Mouse (Mus musculus) testis, postnatal 14 days (tissue): Measurements from ENCODE around the gene Dcaf5.
"Not testable (repeated sequence)": the region's sequence is repeated elsewhere in the genome, so short reads cannot be mapped to it uniquely, and the experiment has no call there.

Experiments used
- DNase-seq: peaks from one replicate; pipeline ENCODE4 v3.0.0; 2021; ENCODE audit warnings: low spot score

The Dcaf5 gene

DNA sequence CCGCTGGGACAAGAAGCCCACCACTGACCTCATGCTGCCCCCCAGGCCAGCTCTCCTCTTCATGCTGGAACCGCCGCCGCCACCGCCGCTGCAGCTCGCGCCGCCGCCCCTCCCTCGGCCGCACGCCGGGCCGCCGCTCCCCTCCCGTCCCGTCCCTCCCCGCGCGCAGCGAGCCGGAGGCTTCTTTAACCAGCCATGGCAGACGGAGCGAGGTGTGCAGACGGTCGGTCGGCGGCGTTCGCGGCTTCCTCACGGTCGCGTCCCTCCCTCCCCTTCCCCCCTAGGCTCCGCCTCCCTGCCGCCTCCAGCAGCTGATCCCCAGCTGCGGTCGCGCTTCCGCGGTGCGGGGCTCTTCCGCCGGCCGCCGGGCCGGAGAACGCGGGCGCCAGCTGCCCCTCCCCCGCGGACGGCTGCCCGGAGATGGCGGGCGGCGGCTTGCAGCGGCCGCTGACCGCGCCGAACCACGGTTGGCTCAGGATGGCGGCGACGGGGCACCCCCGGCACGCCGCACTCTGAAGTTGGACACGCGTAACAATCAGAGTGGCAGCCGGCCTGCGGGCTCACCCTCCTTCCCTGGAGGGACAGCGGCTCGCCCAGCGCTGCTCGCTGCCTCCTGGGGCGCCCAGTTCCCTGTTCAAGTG lies at the start of gene Dcaf5:
TSS of gene Dcaf5 (minus strand) at position 266 of the 641 bp plus-strand sequence.
- peak; percentile 77 for DNase-seq

DNA sequence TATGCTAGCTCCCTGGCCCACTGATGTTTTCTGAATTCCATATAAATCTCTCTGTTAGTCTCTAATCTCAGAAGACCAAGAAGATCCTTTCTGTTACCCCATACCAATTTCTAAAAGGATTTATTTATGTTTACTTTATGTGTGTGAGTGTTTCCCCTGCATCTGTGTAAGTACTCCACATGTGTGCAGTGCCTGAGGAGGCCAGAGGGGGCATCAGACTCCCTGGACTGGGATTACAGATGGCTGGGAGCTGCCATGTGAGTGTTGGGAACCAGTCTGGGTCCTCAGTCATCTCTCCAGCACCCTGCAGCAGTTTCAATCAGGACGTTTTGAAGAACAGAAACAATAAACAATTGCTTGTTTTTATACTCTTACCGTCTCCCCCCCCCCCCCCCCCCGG lies 47.0 kb upstream of the Dcaf5 start:
- DNase-seq: no peak

DNA sequence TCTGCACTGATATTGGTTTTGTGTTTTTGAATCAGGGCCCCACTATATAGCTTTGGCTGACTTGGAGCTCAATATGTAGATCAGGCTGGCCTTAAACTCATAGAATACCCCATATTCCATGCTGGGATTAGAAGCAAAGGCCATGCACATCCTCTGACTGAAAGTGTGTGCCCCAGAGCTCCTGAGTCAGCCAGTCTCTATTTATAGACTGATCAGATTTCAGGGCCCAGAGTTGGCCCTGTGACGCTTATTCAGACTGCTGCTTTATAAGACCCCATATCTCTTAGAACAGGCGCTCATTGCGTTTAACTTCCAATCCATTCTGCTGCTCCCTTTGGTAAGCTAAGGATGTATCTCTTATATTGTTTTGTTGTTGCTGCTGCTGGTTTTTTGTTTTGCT lies 43.6 kb upstream of the Dcaf5 start:
- no peak for DNase-seq

DNA sequence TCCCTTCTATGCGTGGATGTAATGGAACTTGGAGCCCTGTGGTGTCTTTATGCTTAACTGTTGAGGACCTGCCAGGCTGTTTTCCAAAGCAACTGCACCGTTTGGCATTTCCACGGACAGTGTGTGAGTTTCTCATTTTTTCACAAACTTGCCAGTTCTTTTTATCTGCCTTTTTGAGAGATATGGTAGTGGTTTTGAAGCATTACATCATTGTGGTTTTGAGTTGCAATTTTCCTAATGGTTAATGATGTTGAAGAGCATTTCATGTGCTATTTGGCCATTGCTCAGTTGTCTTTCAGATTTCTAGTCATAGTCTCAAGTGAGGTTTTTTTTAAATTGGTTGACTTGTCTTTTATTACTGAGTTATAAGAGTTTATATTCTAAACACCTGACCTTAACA lies 37.3 kb upstream of the Dcaf5 start:
- DNase-seq: no peak

DNA sequence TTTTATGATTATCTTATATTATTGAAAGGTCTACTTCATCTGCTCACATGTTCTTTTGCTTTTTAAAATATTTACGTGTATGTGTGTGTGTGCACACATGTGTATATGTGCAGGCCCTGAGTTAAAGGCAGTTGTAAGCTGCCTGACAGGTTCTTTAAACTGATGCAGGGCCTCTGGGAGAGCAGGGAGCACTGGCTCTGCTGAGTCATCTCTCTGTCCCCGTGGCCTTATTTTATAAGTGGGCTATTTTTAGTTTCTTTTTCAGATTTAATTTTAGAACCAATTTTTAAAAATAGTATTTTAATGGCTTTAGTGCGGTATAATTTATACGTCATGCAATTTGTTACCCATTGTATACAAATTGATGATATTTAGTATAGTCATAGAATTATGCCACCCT lies 35.5 kb upstream of the Dcaf5 start:
- DNase-seq: no peak

DNA sequence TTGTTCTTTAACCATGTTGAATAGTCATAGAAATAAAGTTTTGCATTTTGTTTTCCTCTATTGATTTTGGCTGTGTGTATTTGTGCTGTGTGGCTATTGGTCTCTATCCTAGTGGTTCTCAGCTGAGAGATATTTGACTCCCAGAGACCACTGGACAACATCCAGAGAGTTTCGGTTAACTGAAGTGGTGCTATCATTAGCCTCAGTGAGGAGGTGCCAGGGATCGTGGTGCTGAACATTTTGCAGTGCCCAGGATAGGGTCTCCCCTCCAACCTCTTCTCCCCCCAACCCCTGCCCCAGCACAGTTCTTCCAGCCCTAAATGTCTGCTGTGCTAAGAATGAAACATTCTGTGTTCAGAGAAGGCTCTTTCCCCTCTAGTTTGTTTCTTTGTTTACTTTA lies 33.8 kb upstream of the Dcaf5 start:
- DNase-seq: no peak

DNA sequence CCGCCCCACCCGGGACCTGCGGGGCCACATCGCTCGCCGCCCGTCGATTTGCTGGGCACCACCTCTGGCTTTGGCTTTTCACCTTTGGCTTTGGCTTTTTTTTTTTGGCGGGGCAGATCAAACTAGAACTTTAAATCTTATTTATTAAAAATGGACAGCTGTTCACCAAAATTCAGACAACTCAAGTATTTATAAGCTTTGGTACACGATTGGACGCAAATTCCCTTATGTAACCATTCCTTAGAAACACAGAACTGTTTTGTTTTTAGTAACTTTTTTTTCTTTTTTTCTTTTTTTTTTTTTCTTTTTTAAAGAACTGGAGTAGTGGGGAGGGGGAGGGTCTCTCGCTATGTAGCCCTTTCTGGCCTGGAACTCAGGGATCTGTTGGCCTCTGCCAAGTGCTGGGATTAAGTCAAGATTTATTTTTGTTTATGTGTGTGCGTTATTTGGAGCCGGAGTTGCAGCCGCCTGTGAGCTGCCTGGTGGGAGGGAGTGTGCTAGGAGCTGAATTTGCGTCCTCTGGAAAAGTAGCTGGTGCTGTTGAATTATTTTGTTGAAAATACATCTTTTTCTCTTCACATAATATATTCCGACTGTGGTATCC lies 27.4 kb upstream of the Dcaf5 start:
- no peak for DNase-seq

DNA sequence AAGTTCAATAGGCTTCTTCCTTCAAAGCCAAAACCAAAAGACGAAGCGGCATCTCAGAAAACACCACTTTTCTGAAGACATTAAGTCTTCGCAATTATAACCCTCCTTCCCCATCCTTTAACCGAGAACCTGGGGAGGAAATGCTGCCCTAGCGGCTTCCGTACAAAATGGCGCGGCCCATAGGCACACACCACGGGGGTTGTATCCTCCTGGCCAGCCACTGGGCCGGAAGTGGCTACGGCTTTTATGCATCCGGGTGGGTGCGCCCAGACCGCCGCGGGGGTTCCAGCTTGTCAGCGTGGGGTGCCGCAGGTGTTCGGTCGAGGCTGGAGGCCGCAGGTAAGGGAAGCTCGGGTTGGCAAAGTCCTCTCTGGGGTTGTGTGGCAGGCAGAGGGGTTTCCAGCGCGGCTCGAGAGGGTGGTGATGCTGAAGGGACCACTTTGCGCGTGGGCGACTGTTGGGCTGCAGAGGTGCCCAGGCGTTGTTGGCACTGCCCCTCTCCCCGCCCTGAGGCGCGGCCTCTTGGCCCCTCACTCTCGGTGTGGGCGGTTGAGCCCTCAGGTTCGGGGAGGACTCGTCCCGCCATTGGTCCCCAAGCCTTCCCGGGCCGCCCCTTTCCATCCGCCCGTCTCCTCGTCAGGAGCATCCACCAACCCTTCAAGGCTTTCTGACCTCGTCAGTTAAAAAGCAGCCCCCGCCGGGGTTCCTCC lies 26.7 kb upstream of the Dcaf5 start, which contains the start of gene Exd2:
TSS of gene Exd2 (plus strand) at position 154 of the 710 bp plus-strand sequence.
- DNase-seq: peak; percentile 96

DNA sequence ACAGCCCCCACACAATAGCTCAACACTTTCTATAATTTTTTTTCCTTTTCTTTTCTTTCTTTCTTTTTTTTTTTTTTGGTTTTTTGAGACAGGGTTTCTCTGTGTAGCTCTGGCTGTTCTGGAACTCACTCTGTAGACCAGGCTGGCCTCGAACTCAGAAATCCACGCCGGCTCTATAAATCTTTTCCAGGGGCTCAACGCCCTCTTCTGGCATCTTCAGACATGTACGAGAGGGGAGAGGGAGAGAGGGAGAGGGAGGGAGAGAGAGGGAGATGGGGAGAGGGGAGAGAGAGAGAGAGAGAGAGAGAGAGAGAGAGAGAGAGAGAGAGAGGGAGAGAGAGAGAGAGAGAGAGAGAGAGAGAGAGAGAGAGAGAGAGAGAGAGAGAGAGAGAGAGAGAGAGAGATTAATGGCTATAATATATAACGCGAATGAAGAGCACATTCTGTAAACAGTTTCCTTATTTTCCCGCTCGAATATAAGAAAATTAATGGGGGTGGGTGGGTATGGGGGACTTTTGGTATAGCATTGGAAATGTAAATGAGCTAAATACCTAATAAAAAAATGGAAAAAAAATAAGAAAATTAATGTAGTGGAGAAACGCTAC lies 26.0 kb upstream of the Dcaf5 start:
- DNase-seq: not testable (repeated sequence)

DNA sequence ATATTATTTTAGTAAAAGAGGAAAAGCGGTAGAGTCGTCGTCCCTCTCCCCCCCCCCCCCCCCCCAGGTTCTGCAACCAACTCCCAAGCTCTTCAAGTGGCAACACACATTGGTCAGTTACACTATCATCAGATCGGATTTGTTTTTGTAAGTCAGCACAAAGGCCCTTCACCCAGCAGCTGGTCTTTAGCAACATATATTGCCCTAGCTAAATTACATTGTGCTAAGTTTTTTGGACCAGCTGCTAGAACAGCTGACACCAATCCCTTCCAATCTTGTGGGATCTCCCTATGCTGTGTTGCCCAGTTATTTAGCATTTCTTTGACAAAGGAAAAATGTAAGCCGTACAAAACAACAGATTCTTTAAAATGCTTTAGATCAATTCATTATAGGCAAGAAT lies 21.6 kb upstream of the Dcaf5 start:
- no peak for DNase-seq

DNA sequence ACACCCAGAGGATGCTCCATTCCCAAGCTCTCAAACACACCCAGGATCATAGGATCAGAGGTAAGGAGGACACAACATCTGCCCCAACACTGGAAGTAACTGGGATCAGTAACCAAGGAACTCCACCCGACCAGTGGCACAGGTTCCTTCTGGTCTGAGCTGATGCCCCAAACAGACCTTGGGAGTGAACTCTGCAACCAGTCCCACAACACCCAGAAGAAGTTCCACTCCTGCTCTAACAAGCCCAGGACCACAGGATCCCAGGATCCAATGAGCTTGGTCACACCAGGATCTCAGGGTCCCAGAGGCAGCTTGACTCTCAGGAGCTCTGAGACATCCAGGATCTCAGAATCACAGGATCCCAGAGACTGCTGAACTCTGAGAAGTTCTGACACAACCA lies 17.1 kb upstream of the Dcaf5 start:
- no peak for DNase-seq

DNA sequence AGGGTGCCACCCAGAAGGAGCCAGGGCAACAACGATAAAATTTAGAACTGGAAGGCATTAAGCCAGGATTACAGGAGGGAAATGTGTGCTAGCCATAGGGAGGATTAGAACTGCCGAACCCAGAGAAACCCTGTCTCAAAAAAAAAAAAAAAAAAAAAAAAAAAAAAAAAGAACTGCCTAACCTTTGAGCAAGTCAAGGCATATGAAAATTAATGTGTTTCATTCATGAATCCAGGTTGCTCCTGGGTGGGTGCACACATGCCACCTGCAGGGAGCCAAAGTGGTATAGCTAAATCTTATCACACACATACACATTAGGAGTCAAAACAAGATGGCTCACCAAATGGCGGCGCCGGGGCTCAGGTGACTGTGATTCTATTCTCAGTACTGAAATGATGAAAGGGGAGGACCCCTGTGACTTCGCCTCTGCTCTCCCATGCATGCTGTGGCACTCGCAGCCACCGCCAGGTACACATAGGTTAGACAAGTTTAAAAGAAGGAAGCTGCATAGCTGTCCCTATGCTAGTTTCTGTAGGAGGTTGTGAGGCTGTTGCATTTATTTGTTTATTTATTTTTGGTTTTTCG lies 8.2 kb upstream of the Dcaf5 start:
- no peak for DNase-seq

DNA sequence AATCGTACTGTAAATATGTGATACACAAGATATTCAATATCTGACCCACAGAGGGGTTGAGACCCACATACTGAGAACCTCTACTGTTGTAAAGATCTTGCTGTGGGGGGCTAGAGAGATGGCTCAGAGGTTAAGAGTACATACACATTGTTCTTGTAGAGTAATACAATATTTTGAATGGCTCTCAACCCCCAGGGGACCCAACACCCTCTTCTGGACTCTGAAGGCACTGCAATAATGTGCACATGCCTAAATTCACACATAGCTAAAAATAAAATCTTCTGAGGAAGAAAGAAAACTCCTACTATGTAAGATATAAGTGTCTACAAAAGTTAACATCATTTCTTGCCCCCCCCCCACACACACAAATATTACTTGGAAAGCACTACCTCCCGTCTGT lies 4.6 kb upstream of the Dcaf5 start:
- DNase-seq: no peak

DNA sequence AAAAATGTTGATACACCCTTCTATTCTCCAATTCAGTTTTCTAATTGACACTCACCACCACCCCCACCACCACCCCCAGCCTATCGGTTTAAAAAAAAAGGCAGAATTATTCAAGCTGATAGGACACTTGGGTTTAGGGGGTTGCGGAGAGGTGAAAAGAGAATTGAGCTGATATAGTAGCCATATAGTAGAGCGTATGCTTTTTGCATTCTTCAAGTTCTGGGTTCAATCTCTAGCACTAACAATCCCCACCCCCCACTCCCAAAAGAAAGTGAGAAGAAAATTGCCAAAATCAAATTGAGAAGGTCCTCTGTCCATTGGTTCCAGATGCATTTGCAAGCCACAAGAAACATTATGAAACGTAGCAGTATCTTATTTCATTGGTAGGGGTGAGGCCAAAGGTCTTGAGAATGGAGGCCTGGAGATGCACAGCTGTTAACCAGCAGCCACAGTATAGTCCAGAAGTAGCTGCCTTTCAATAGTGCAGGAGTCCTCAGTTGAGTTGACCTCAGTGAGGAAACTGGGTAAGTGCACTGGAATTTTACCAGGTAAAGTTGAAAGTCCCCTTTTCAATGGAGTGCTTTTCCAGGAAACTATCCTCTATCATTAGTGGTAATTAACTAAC lies 762 bp upstream of the Dcaf5 start:
- DNase-seq: no peak

DNA sequence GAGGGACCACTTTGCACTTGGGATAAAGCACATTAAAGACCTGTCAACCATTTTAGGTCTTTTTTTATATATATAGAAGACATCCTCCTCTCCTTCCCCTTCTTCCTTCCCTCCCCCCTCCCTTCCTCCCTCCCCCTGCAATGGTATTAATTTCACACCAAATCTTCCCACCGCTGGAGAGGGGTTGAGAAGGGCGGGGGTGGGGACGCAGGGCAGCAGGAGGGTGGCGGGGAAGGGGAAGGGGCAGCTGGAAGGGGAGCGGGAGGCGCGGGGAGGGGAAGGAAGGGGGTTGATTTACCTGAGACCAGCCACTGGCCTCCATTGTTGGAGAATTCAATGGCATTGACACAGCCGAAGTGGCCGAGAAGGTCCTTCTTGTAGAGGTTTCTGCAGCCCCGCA lies 514 bp downstream of the Dcaf5 start:
- no peak for DNase-seq

DNA sequence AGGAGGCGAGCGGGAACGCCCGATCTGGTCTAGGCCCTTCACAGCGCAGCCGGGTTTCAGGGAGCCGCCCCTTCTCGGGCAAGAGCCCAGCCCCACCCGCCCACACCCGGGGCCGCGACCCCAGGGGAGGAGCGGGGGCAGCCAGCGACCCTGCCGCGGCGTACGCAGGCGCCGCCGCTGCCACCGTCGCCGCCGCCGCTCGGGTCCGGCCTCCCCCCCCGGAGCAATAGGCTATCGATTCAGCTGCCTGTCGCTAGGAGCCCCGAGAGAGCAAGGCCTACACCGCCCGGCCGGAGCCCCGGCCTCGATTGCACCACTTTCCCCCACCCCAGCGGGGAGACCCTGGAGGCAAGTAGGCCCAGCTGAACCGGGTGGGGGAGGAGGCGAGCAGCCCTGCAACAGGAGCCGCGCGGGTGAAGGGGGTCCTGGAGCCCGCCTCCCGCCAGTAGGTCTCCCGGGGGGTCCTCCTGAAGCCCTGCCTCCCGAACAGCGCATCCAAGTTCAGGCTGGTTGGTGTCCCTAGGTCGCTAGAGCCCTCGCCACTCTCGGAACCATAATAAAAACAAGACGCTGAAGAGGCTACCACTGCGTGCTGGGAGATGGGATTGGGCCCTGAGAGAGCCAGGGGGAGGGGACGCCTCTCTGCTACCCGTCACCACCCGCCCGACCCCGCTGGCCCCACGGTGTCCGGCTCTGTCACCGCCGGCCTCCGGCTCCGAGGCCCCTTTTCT lies 1.3 kb downstream of the Dcaf5 start:
- peak; percentile 89 for DNase-seq

DNA sequence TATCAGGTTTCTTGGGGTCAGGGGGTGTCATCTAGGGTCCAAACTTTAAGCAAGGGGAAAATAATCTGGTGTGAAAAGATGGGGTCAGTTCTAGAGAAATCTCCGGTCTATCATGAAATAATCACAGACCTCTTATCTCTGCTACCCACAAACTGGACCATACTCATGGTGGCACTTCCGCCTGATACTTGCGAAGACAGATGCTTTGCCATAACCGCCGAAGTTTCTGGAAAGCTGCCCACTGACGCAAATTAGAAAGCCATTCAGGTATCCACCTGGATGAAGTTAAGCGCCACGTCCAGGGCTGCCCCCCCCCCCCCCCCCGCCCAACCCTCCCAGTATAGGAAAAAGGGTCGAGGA lies 1.8 kb downstream of the Dcaf5 start:
- DNase-seq: no peak

DNA sequence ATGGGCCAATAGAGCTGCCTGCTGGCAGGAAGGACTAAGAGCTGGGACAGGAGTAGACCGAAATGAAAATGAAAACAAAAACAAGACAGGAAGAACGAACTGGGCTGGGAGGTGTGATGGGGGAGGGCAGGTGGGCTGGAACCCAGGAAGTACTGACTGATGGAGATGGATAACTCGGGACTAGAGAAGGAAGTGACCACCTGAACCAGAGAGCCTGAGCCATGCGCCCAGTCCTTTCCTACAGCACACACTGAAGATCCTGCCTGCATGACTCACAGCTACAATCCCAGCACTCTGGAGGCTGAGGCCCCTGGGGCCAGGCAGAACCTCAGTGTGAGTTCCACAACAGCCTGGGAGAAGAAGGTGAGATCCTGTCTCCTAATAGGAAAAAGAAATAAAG lies 3.1 kb downstream of the Dcaf5 start:
- DNase-seq: no peak

DNA sequence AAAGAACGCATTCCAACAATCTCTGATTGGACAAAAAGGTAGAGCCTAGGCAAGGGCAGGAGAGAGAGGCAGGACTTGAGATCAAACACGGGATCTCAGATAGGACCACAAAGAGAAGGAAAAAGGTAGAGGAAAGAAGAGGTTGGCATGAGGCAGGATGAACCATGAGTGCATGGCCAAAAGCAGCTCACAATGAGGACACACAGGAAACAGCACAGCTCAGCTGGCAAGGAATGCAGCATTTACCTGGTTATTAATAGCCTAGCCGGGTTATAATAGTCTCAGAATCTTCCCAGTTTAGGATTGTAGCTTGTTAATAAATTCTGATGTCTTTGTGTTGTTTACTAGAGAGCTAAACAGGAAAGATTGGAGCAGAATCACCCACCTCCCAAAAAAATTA lies 8.7 kb downstream of the Dcaf5 start:
- DNase-seq: no peak

DNA sequence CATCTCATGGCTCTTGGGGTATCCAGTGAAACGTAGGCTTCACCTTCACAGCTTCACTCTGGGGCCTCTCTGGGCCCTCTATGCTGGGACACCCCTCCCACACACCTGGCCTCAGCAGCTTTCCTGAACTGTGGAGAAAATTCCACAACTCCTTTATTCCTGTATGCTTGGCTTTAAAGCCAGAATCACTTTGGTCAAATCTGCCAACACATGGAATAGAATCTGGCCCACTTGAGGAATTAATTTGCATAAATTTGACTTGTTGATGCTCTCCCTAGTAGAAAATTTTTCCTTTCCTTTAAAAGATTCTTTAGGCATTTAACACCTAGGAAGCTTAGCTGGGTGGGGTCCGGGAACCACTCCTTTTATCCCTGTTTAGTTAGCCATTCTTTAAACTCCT lies 21.3 kb downstream of the Dcaf5 start:
- DNase-seq: no peak

DNA sequence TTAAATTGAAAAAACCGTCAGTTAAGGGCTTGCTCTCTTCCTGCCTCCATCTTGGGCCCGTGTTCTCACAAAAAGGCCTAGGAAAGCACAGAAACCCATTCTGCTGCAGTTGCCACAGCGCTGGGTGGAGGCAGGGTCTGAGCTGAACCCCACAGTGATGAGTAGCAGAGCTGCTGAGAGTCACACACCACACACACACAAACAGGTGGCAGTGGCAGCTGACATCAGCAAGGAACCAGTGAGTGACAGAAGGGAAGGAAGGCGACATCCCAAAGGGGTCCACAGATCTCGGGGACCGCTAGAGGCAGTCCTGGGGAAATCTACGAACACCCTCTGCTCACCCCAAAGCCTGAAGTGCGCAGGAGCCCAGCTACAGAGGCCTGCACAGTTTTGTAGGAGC lies 25.5 kb downstream of the Dcaf5 start:
- DNase-seq: no peak

DNA sequence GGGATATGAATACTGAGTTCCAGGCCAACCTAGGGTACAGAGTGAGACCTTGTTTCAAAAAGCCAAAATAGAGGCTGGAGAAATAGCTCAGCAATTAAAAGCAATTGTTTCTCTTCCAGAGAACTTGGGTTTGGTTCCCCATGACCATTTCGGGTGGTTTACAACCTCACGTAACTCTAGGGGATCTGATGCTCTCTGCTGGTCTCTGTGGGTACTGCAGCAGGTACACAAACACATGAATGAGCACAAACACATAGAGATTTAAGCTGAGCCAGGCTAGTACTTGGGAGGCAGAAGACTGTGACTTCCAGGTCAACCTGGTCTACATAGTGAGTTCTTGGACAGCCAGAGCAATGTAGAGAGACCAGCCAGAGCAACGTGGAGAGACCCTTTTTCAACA lies 28.6 kb downstream of the Dcaf5 start:
- peak; percentile 24 for DNase-seq
